Mouse (Mus musculus): ENCODE measurements around the gene Bri3. TPM values are rescaled to one million over a fixed set of nuclear protein-coding genes. Genes with fewer than 3 reads are reported as not detected.

Bri3 gene
- total and polyA plus RNA-seq, 3 experiments, result 21.6 to 40.5 TPM; not detected in 1

- TF ChIP-seq POLR2AphosphoS2 (IDR thresholded peaks at IDR 0.05; ENCODE audit: low read length), result no peak
- TF ChIP-seq TBP (IDR thresholded peaks at IDR 0.05; ENCODE audit: low read depth, low read length), result no peak
- TF ChIP-seq RCOR1 (IDR thresholded peaks at IDR 0.05; ENCODE audit: low read depth, low read length), result no peak
- no peak for TF ChIP-seq ZNF384 (IDR thresholded peaks at IDR 0.05; ENCODE audit: low read depth, low read length)
- TF ChIP-seq ZMIZ1 (IDR thresholded peaks at IDR 0.05; ENCODE audit: low read depth, low read length), result no peak
- no peak for TF ChIP-seq HCFC1 (IDR thresholded peaks at IDR 0.05; ENCODE audit: low read depth, low read length)
- TF ChIP-seq TCF12 (IDR thresholded peaks at IDR 0.05; ENCODE audit: low read depth, low read length), result no peak
- no peak for TF ChIP-seq MYB (IDR thresholded peaks at IDR 0.05; ENCODE audit: low read depth, low read length)
- TF ChIP-seq MXI1 (IDR thresholded peaks at IDR 0.05; ENCODE audit: low read depth, low read length), result no peak
- DNase-seq (ENCODE audit: low read depth, low spot score), result no peak
- Histone ChIP-seq H3K36me3 (ENCODE audit: control insufficient read depth in 1 of 2, insufficient read depth in 2 of 2, low read length in 2 of 2) (peaks cover 0 to 8% of the 10 kb centered on the region in 2 experiments; a peak in 2 of 4 replicates), H3K4me1 (ENCODE audit: control insufficient read depth in 1 of 2, insufficient read depth in 2 of 2, low read length in 2 of 2) (peaks cover 5 to 16% of the 10 kb centered on the region in 2 experiments), H3K27me3 (ENCODE audit: control insufficient read depth in 1 of 2, insufficient read depth in 2 of 2, low read length in 2 of 2) (no peaks in the 10 kb centered on the region), H3K79me2 (ENCODE audit: control insufficient read depth, insufficient read depth, low read length, poor library complexity) (no peaks in the 10 kb centered on the region), H3K9me3 (replicated peaks; ENCODE audit: insufficient read depth, low read length) (no peaks in the 10 kb centered on the region), H3K9ac (ENCODE audit: control insufficient read depth, low read depth, low read length, poor library complexity, severe bottlenecking) (no peak overlapping the region), H3K27ac (ENCODE audit: control insufficient read depth, low read depth, low read length) (no peak overlapping the region), H3K4me3 (ENCODE audit: control insufficient read depth in 1 of 2, insufficient read depth in 1 of 2, low read depth in 2 of 2, low read length in 2 of 2) (no peak overlapping the region)
These were observed 2.4 kb downstream of the Bri3 start for GRCm38 (mm10) chr5:144246669-144247068.

GRCm38 (mm10) chr5:144247307-144247706 is 3.1 kb downstream of the Bri3 start:
- no peaks in the 10 kb centered on the region for H3K79me2 ChIP-seq (ENCODE audit: control insufficient read depth, insufficient read depth, low read length, poor library complexity)
- DNase-seq (ENCODE audit: low read depth, low spot score), result no peak
- H3K4me3 ChIP-seq (ENCODE audit: control insufficient read depth in 1 of 2, insufficient read depth in 1 of 2, low read depth in 2 of 2, low read length in 2 of 2), result no peak overlapping the region
- TF ChIP-seq ZKSCAN1 (IDR thresholded peaks at IDR 0.05; ENCODE audit: low read depth, low read length) (no peak), TAL1 (IDR thresholded peaks at IDR 0.05; ENCODE audit: low read length) (no peak), RCOR1 (IDR thresholded peaks at IDR 0.05; ENCODE audit: low read depth, low read length) (no peak), NRF1 (IDR thresholded peaks at IDR 0.05; ENCODE audit: insufficient read depth, low read depth, low read length, poor library complexity, severe bottlenecking) (no peak), POLR2AphosphoS5 (IDR thresholded peaks at IDR 0.05; ENCODE audit: borderline replicate concordance, low read depth, low read length) (no peak), GATA1 (IDR thresholded peaks at IDR 0.05; ENCODE audit: low read depth, low read length) (no peak), ELF1 (IDR thresholded peaks at IDR 0.05; ENCODE audit: low read depth, low read length) (no peak)
- H3K9me3 ChIP-seq (replicated peaks; ENCODE audit: insufficient read depth, low read length), result no peaks in the 10 kb centered on the region
- H3K27ac ChIP-seq (ENCODE audit: control insufficient read depth, low read depth, low read length), result no peak overlapping the region
- H3K27me3 ChIP-seq (ENCODE audit: control insufficient read depth in 1 of 2, insufficient read depth in 2 of 2, low read length in 2 of 2), result no peaks in the 10 kb centered on the region
- H3K4me1 ChIP-seq (ENCODE audit: control insufficient read depth in 1 of 2, insufficient read depth in 2 of 2, low read length in 2 of 2), result peaks cover 5 to 14% of the 10 kb centered on the region in 2 experiments
- H3K9ac ChIP-seq (ENCODE audit: control insufficient read depth, low read depth, low read length, poor library complexity, severe bottlenecking), result no peak overlapping the region
- peaks cover 0 to 8% of the 10 kb centered on the region in 2 experiments; a peak in 2 of 4 replicates for H3K36me3 ChIP-seq (ENCODE audit: control insufficient read depth in 1 of 2, insufficient read depth in 2 of 2, low read length in 2 of 2)
